Comparison of ENCODE assay signal across 15 mouse cellular contexts in the genomic region with DNA sequence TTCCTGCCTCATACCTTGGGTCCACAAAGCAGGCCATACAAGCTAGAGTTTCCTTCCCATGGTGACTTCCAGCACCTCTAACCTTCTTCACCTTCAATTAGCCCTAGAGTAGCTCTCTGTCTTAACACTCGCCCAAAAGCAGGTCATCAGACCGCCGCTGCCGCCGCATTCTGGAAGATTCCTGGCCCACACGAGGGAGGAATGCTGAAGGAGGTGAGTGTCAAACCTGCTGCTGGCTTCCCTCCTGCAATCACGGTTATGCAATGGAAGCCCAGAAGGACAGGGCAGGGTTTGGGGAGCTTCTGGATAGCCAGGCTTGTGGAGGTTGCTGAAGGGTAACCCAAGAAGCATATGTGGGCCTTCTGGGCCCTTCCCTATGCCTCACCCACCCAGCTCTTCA. TPM values are rescaled to one million over a fixed set of nuclear protein-coding genes. Genes with fewer than 3 reads are reported as not detected.
"Had no signal": no experiment of that assay in that cellular context is flagged by ENCODE, and none has a peak within 500 bp of the region (broad histone marks: within the 10 kb centered on the region; RNA-seq: fewer than 3 reads in every experiment).

No protein-coding gene starts in this region.

- H3K9me3 ChIP-seq: intestine, embryonic 15.5 days; limb, embryonic 12.5 days; limb, embryonic 15.5 days; megakaryocyte, embryonic 14.5 days; midbrain, embryonic 10.5 days; midbrain, embryonic 13.5 days; neural tube, embryonic 13.5 days had no signal

- ATAC-seq: hindbrain, embryonic 16.5 days; intestine, embryonic 15.5 days; liver, postnatal 0 days; midbrain, embryonic 13.5 days; midbrain, embryonic 16.5 days had no signal

- H3K27ac ChIP-seq: intestine, embryonic 15.5 days; limb, embryonic 12.5 days; limb, embryonic 15.5 days; liver, embryonic 14.5 days; midbrain, embryonic 10.5 days; midbrain, embryonic 13.5 days; neural tube, embryonic 13.5 days had no signal

- DNase-seq: liver, postnatal 0 days; thymus, adult 18-20 months; thymus, postnatal 36 days had no signal

- H3K27me3 ChIP-seq: intestine, embryonic 15.5 days; limb, embryonic 15.5 days; midbrain, embryonic 13.5 days had no signal

- H3K9ac ChIP-seq: intestine, embryonic 15.5 days; limb, embryonic 12.5 days; limb, embryonic 15.5 days; liver, embryonic 14.5 days; liver, postnatal 0 days; midbrain, embryonic 13.5 days; neural tube, embryonic 13.5 days had no signal

- H3K4me2 ChIP-seq: intestine, embryonic 15.5 days; limb, embryonic 12.5 days; limb, embryonic 15.5 days; liver, embryonic 11.5 days; midbrain, embryonic 13.5 days; neural tube, embryonic 13.5 days had no signal

- H3K4me1 ChIP-seq: intestine, embryonic 15.5 days had no signal

- H3K4me3 ChIP-seq: intestine, embryonic 15.5 days; limb, embryonic 12.5 days; limb, embryonic 15.5 days; megakaryocyte, embryonic 14.5 days; midbrain, embryonic 10.5 days; midbrain, embryonic 13.5 days; myocyte; neural tube, embryonic 13.5 days had no signal

- H3K36me3 ChIP-seq: intestine, embryonic 15.5 days; limb, embryonic 12.5 days; limb, embryonic 15.5 days; midbrain, embryonic 10.5 days; midbrain, embryonic 13.5 days; neural tube, embryonic 13.5 days had no signal

RNA-seq across cellular contexts. Expression of a gene that starts 8.5 kb away (rescaled TPM):
- polyA plus RNA-seq: myocyte had no signal
